ENCODE assay signal across 9 mouse cellular contexts in the genomic region with DNA sequence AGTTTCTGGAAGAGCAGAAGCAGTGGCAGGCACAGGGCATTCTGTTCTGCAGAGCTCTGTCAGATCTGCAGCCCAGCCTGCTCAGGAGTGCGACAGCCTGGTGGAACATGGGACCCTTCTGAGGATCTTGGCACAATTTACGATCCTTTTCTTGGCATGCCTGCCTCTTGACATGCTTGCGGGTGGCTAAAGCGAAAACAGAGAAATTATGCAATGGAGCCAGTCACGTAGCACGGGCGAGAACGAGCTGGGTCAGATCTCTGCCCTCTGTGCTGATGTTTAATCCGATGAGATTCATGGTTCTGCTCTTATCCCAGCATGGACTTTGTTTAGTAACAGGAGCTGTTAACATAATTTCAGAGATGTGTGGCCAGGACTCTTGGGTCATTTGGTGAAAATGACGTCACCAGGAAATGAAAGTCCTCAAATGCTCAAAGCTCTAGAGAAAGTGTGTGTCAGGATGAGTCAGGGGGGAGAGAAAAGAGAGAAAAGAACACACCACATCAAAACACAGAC. TPM values are rescaled to one million over a fixed set of nuclear protein-coding genes. Genes with fewer than 3 reads are reported as not detected.
A peak's percentile ranks its signal among the peaks of the same experiment; 100 is the strongest.
DNase-seq lines count a peak whose midpoint lies in the region; ATAC-seq lines count a peak whose summit lies in the region.
"Had no signal": no experiment of that assay in that cellular context is flagged by ENCODE, and none has a peak within 500 bp of the region (broad histone marks: within the 10 kb centered on the region; RNA-seq: fewer than 3 reads in every experiment).

No protein-coding gene starts in this region.

- H3K9ac ChIP-seq in embryonic facial prominence, embryonic 13.5 days, result no peak overlapping the region
- no peak overlapping the region for H3K9ac ChIP-seq in embryonic facial prominence, embryonic 14.5 days (ENCODE audit: low read depth, low read length)

- H3K4me1 ChIP-seq in embryonic facial prominence, embryonic 13.5 days, result peaks cover 23% of the 10 kb centered on the region
- H3K4me1 ChIP-seq in embryonic facial prominence, embryonic 10.5 days, result no peaks in the 10 kb centered on the region
- H3K4me1 ChIP-seq in embryonic facial prominence, embryonic 14.5 days (ENCODE audit: control insufficient read depth, insufficient read depth, low read length), result 0 out of 2 replicates have a peak, but pooled peaks cover 12% of the 10 kb centered on the region

- H3K9me3 ChIP-seq in embryonic facial prominence, embryonic 13.5 days, result no peaks in the 10 kb centered on the region
- H3K9me3 ChIP-seq in embryonic facial prominence, embryonic 10.5 days, result no peaks in the 10 kb centered on the region
- H3K9me3 ChIP-seq in embryonic facial prominence, embryonic 14.5 days (ENCODE audit: control insufficient read depth, low read length), result no peaks in the 10 kb centered on the region
- H3K9me3 ChIP-seq: limb, embryonic 10.5 days had no signal

- no peaks in the 10 kb centered on the region for H3K36me3 ChIP-seq in embryonic facial prominence, embryonic 13.5 days
- no peaks in the 10 kb centered on the region for H3K36me3 ChIP-seq in embryonic facial prominence, embryonic 10.5 days (replicated peaks)
- no peaks in the 10 kb centered on the region for H3K36me3 ChIP-seq in embryonic facial prominence, embryonic 14.5 days (ENCODE audit: control insufficient read depth, insufficient read depth, low read length)
- H3K36me3 ChIP-seq: limb, embryonic 10.5 days had no signal

- no peak for ATAC-seq in embryonic facial prominence, embryonic 13.5 days (ENCODE audit: insufficient number of reproducible peaks, insufficient read depth, low FRiP score, low TSS enrichment, low read depth)
- ATAC-seq in embryonic facial prominence, embryonic 14.5 days (ENCODE audit: low read depth), result no peak

- H3K4me3 ChIP-seq in embryonic facial prominence, embryonic 13.5 days, result no peak overlapping the region
- no peak overlapping the region for H3K4me3 ChIP-seq in embryonic facial prominence, embryonic 10.5 days
- no peak overlapping the region for H3K4me3 ChIP-seq in embryonic facial prominence, embryonic 14.5 days (ENCODE audit: low read depth, low read length)
- H3K4me3 ChIP-seq: limb, embryonic 10.5 days had no signal

- H3K27ac ChIP-seq in embryonic facial prominence, embryonic 13.5 days, result peak overlapping the region; percentile 16; the same call in 1 of the 2 replicates
- H3K27ac ChIP-seq in embryonic facial prominence, embryonic 10.5 days (replicated peaks), result no peak overlapping the region
- no peak overlapping the region for H3K27ac ChIP-seq in embryonic facial prominence, embryonic 14.5 days (replicated peaks; ENCODE audit: low read depth, low read length)
- H3K27ac ChIP-seq: limb, embryonic 10.5 days had no signal

- H3K4me2 ChIP-seq in embryonic facial prominence, embryonic 13.5 days, result no peak overlapping the region
- H3K4me2 ChIP-seq in embryonic facial prominence, embryonic 14.5 days (ENCODE audit: low read depth, low read length), result peak overlapping the region; percentile 10; the same call in 1 of the 2 replicates

- no peak for DNase-seq in embryonic facial prominence, embryonic 10.5 days (ENCODE audit: low spot score)
- peak; percentile 16 to 34 for DNase-seq in kidney, adult 8-10 months
- DNase-seq in kidney, postnatal 14 days, result no peak
- DNase-seq in 3T3-L1 (ENCODE audit: low read depth, low spot score), result peak; percentile 73
- peak; percentile 30 for DNase-seq in embryonic facial prominence, embryonic 14.5 days (ENCODE audit: low spot score)
- DNase-seq in natural killer cell, adult 2 months (ENCODE audit: low spot score in 2 of 2), result no peak
- DNase-seq in c-Kit-positive CD71-positive TER-119-positive erythroid progenitor cells, embryonic 14.5 days (ENCODE audit: low spot score), result no peak

- H3K27me3 ChIP-seq in embryonic facial prominence, embryonic 13.5 days, result no peaks in the 10 kb centered on the region
- no peaks in the 10 kb centered on the region for H3K27me3 ChIP-seq in embryonic facial prominence, embryonic 10.5 days (replicated peaks; ENCODE audit: low read depth, poor library complexity, severe bottlenecking)
- no peaks in the 10 kb centered on the region for H3K27me3 ChIP-seq in embryonic facial prominence, embryonic 14.5 days (replicated peaks; ENCODE audit: control insufficient read depth, insufficient read depth, low read length)

- WGBS in embryonic facial prominence, embryonic 13.5 days, result 71% methylated on average over 10 of the region's 10 CpGs
- WGBS in embryonic facial prominence, embryonic 10.5 days, result 83% methylated on average over 10 of the region's 10 CpGs
- 57% methylated on average over 10 of the region's 10 CpGs for WGBS in embryonic facial prominence, embryonic 14.5 days

RNA-seq across cellular contexts. Expression of a gene that starts 4.5 kb away (rescaled TPM):
- 16.8 and 19.3 TPM in 2 replicates for polyA plus RNA-seq in embryonic facial prominence, embryonic 13.5 days (2015; fragmentation: Nextera tagmentation; extraction: Ambion mirVana)
- 0.11 and 0.36 TPM in 2 replicates for polyA plus RNA-seq in embryonic facial prominence, embryonic 10.5 days (2016; fragmentation: Nextera tagmentation; extraction: Ambion mirVana)
- 16.4 and 22.5 TPM in 2 replicates for polyA plus RNA-seq in embryonic facial prominence, embryonic 14.5 days (2014; fragmentation: Nextera tagmentation; extraction: Ambion mirVana)

Comparison
In these comparisons a context has a peak if more than half of its experiments do, and no peak if none do; other contexts are left out.
1. DNase-seq: peak in kidney, adult 8-10 months (2 of 2), 3T3-L1 (single experiment) and embryonic facial prominence, embryonic 14.5 days (single experiment); none in embryonic facial prominence, embryonic 10.5 days (single experiment), kidney, postnatal 14 days (single experiment), natural killer cell, adult 2 months (0 of 2) and c-Kit-positive CD71-positive TER-119-positive erythroid progenitor cells, embryonic 14.5 days (single experiment).
2. RNA of a gene that starts 4.5 kb away (polyA plus RNA-seq): 16.8 to 19.3 TPM in embryonic facial prominence, embryonic 13.5 days and 16.4 to 22.5 TPM in embryonic facial prominence, embryonic 14.5 days; 0.11 to 0.36 TPM in embryonic facial prominence, embryonic 10.5 days; every median in the first group is over 10 times any median in the second.